24 mouse cellular contexts compared by ENCODE assay signal in genomic region chr7:119252742-119253141, GRCm38 (mm10).
DNase-seq lines count a peak whose midpoint lies in the region; ATAC-seq and TF ChIP-seq lines count a peak whose summit lies in the region.
"Had no signal": no experiment of that assay in that cellular context is flagged by ENCODE, and none has a peak within 500 bp of the region (broad histone marks: within the 10 kb centered on the region; RNA-seq: fewer than 3 reads in every experiment).

No protein-coding gene starts in this region.

- H3K27me3 ChIP-seq in erythroblast, embryonic 14.5 days (ENCODE audit: control insufficient read depth) = peaks cover 23% of the 10 kb centered on the region
- no peaks in the 10 kb centered on the region for H3K27me3 ChIP-seq in MEL (ENCODE audit: control insufficient read depth in 1 of 2, insufficient read depth in 2 of 2, low read length in 2 of 2)
- no peaks in the 10 kb centered on the region for H3K27me3 ChIP-seq in liver, embryonic 11.5 days (replicated peaks; ENCODE audit: control insufficient read depth, insufficient read depth, low read length)
- H3K27me3 ChIP-seq in liver, embryonic 14.5 days (ENCODE audit: control insufficient read depth, insufficient read depth, low read length) = no peaks in the 10 kb centered on the region
- H3K27me3 ChIP-seq: embryonic facial prominence, embryonic 13.5 days; heart, embryonic 13.5 days; hindbrain, embryonic 12.5 days; hindbrain, embryonic 15.5 days had no signal

- WGBS in liver, embryonic 11.5 days = 37% methylated on average over 2 of the region's 2 CpGs
- 22% methylated on average over 2 of the region's 2 CpGs for WGBS in liver, embryonic 14.5 days (ENCODE audit: insufficient replicate concordance)

- no peaks in the 10 kb centered on the region for H3K79me2 ChIP-seq in MEL (ENCODE audit: control insufficient read depth, insufficient read depth, low read length, poor library complexity)

- no peak for TF ChIP-seq POLR2A in MEL (IDR thresholded peaks at IDR 0.05; ENCODE audit: control insufficient read depth in 1 of 2, insufficient read depth in 1 of 2, low read depth in 1 of 2, low read length in 2 of 2, poor library complexity in 1 of 2)

- peaks cover 58% of the 10 kb centered on the region for H3K4me1 ChIP-seq in erythroblast, embryonic 14.5 days (ENCODE audit: control insufficient read depth)
- peaks cover 8 to 24% of the 10 kb centered on the region in 2 experiments for H3K4me1 ChIP-seq in MEL (ENCODE audit: control insufficient read depth in 1 of 2, insufficient read depth in 2 of 2, low read length in 2 of 2)
- peaks cover 7% of the 10 kb centered on the region; the same call in 1 of the 2 replicates for H3K4me1 ChIP-seq in liver, embryonic 11.5 days (replicated peaks; ENCODE audit: control insufficient read depth, insufficient read depth, low read length)
- peaks cover 33 to 36% of the 10 kb centered on the region in 2 experiments for H3K4me1 ChIP-seq in liver, embryonic 14.5 days (replicated peaks; ENCODE audit: control insufficient read depth in 2 of 2, insufficient read depth in 2 of 2, low read length in 1 of 2)
- H3K4me1 ChIP-seq: embryonic facial prominence, embryonic 13.5 days; heart, embryonic 13.5 days; hindbrain, embryonic 12.5 days; hindbrain, embryonic 15.5 days had no signal

- TF ChIP-seq RAD21 in MEL (IDR thresholded peaks at IDR 0.05; ENCODE audit: low read depth, low read length) = no peak

- H3K36me3 ChIP-seq in erythroblast, embryonic 14.5 days (ENCODE audit: control insufficient read depth) = no peaks in the 10 kb centered on the region
- peaks cover 0 to 25% of the 10 kb centered on the region in 2 experiments; a peak in 2 of 4 replicates for H3K36me3 ChIP-seq in MEL (ENCODE audit: control insufficient read depth in 1 of 2, insufficient read depth in 2 of 2, low read length in 2 of 2)
- H3K36me3 ChIP-seq in liver, embryonic 11.5 days (ENCODE audit: control insufficient read depth, insufficient read depth, low read length) = no peaks in the 10 kb centered on the region
- no peaks in the 10 kb centered on the region for H3K36me3 ChIP-seq in liver, embryonic 14.5 days (replicated peaks; ENCODE audit: control insufficient read depth, insufficient read depth, low read depth)
- H3K36me3 ChIP-seq: embryonic facial prominence, embryonic 10.5 days; embryonic facial prominence, embryonic 13.5 days; heart, embryonic 13.5 days; hindbrain, embryonic 12.5 days; hindbrain, embryonic 15.5 days had no signal

- peak overlapping the region; percentile 28 for H3K4me3 ChIP-seq in erythroblast, embryonic 14.5 days (replicated peaks)
- no peak overlapping the region for H3K4me3 ChIP-seq in MEL (ENCODE audit: control insufficient read depth in 1 of 2, insufficient read depth in 1 of 2, low read depth in 2 of 2, low read length in 2 of 2)
- H3K4me3 ChIP-seq in liver, embryonic 11.5 days (ENCODE audit: low read depth, low read length) = no peak overlapping the region
- no peak overlapping the region for H3K4me3 ChIP-seq in liver, embryonic 14.5 days (ENCODE audit: insufficient read depth in 1 of 2, low read depth in 2 of 2, low read length in 2 of 2)
- H3K4me3 ChIP-seq: embryonic facial prominence, embryonic 10.5 days; embryonic facial prominence, embryonic 13.5 days; gastrocnemius, adult 2 months; heart, embryonic 13.5 days; hindbrain, embryonic 12.5 days; hindbrain, embryonic 15.5 days had no signal

- TF ChIP-seq CTCF in MEL (IDR thresholded peaks at IDR 0.05 in 2 of 3, conservative IDR thresholded peaks at IDR 0.05 in 1 of 3; ENCODE audit: control insufficient read depth in 1 of 3, insufficient read depth in 1 of 3, low read depth in 2 of 3, low read length in 3 of 3, poor library complexity in 1 of 3, severe bottlenecking in 1 of 3) = no peak
- TF ChIP-seq CTCF in liver, embryonic 14.5 days (IDR thresholded peaks at IDR 0.05; ENCODE audit: low read depth) = no peak

- peak; percentile 71 to 87 for TF ChIP-seq EP300 in MEL (IDR thresholded peaks at IDR 0.05; ENCODE audit: low read depth in 1 of 2, low read length in 2 of 2)
- TF ChIP-seq EP300 in liver, embryonic 14.5 days (IDR thresholded peaks at IDR 0.05; ENCODE audit: low read depth) = peak; percentile 81

- H3K4me2 ChIP-seq in liver, embryonic 11.5 days = no peak overlapping the region
- peak overlapping the region; percentile 53 for H3K4me2 ChIP-seq in liver, embryonic 14.5 days (ENCODE audit: low read depth)
- H3K4me2 ChIP-seq: embryonic facial prominence, embryonic 13.5 days; heart, embryonic 13.5 days; hindbrain, embryonic 12.5 days; hindbrain, embryonic 15.5 days had no signal

- no peak overlapping the region; the same call in 1 of the 2 replicates for H3K27ac ChIP-seq in MEL (ENCODE audit: control insufficient read depth, low read depth, low read length)
- no peak overlapping the region for H3K27ac ChIP-seq in liver, embryonic 11.5 days (ENCODE audit: low read depth, low read length)
- H3K27ac ChIP-seq in liver, embryonic 14.5 days = no peak overlapping the region
- H3K27ac ChIP-seq: embryonic facial prominence, embryonic 10.5 days; embryonic facial prominence, embryonic 13.5 days; gastrocnemius, adult 2 months; heart, embryonic 13.5 days; hindbrain, embryonic 12.5 days; hindbrain, embryonic 15.5 days had no signal

- peak; percentile 46 for DNase-seq in MEL (ENCODE audit: low read depth, low spot score)
- no peak for DNase-seq in liver, embryonic 11.5 days (ENCODE audit: low spot score)
- DNase-seq in liver, embryonic 14.5 days (ENCODE audit: low read depth in 3 of 3, low spot score in 3 of 3) = peak in 2 of 3 experiments; percentile 31 to 35
- no peak for DNase-seq in right cerebral cortex, postnatal 14 days
- DNase-seq in testis, postnatal 14 days (ENCODE audit: low spot score) = no peak
- no peak for DNase-seq in cerebellum, adult 11-12 months
- DNase-seq: adrenal gland, adult 8-10 months; adrenal gland, postnatal 25 days; cerebellum, adult 2 months; cerebellum, adult 9-11 months; cerebellum, postnatal 36 days; embryo, embryonic 11 days; forebrain, postnatal 0 days; gastrocnemius, adult 2 months; gastrocnemius, postnatal 14 days; heart, adult 11 months had no signal

- no peaks in the 10 kb centered on the region for H3K9me3 ChIP-seq in erythroblast, embryonic 14.5 days (ENCODE audit: control insufficient read depth, low read length)
- no peaks in the 10 kb centered on the region for H3K9me3 ChIP-seq in MEL (replicated peaks; ENCODE audit: insufficient read depth, low read length)
- H3K9me3 ChIP-seq in liver, embryonic 11.5 days (ENCODE audit: control insufficient read depth, low read length) = no peaks in the 10 kb centered on the region
- no peaks in the 10 kb centered on the region for H3K9me3 ChIP-seq in liver, embryonic 14.5 days (ENCODE audit: control insufficient read depth, low read length)
- H3K9me3 ChIP-seq: embryonic facial prominence, embryonic 10.5 days; embryonic facial prominence, embryonic 13.5 days; heart, embryonic 13.5 days; hindbrain, embryonic 12.5 days; hindbrain, embryonic 15.5 days had no signal

- ATAC-seq in erythroblast, adult 5-6 weeks (replicated peaks; ENCODE audit: low FRiP score, poor library complexity, severe bottlenecking) = no peak
- peak; percentile 83 for ATAC-seq in liver, embryonic 11.5 days (replicated peaks; ENCODE audit: low FRiP score)
- peak; percentile 76 for ATAC-seq in liver, embryonic 14.5 days (ENCODE audit: insufficient read depth)
- ATAC-seq: forebrain, embryonic 14.5 days; forebrain, postnatal 0 days had no signal

- H3K9ac ChIP-seq in MEL (ENCODE audit: control insufficient read depth, low read depth, low read length, poor library complexity, severe bottlenecking) = no peak overlapping the region
- H3K9ac ChIP-seq in liver, embryonic 11.5 days (ENCODE audit: low read depth, low read length) = no peak overlapping the region
- H3K9ac ChIP-seq in liver, embryonic 14.5 days (replicated peaks) = no peak overlapping the region
- H3K9ac ChIP-seq: embryonic facial prominence, embryonic 13.5 days; forebrain, postnatal 0 days; heart, embryonic 13.5 days; hindbrain, embryonic 12.5 days; hindbrain, embryonic 15.5 days had no signal

TF ChIP-seq in MEL, 35 proteins besides CTCF, POLR2A, EP300 and RAD21:
- TF ChIP-seq POLR2AphosphoS5 (IDR thresholded peaks at IDR 0.05; ENCODE audit: borderline replicate concordance, low read depth, low read length) (no peak), MAZ (IDR thresholded peaks at IDR 0.05; ENCODE audit: low read depth, low read length) (0 out of 2 replicates have a peak, but pooled peaks have one; percentile 24), TCF12 (IDR thresholded peaks at IDR 0.05; ENCODE audit: low read depth, low read length) (peak; percentile 86), MXI1 (IDR thresholded peaks at IDR 0.05; ENCODE audit: low read depth, low read length) (no peak), TAL1 (IDR thresholded peaks at IDR 0.05; ENCODE audit: low read length) (peak; percentile 24; the same call in 1 of the 2 replicates), GATA1 (IDR thresholded peaks at IDR 0.05; ENCODE audit: low read depth, low read length) (peak; percentile 84), BHLHE40 (IDR thresholded peaks at IDR 0.05; ENCODE audit: borderline replicate concordance, low read depth, low read length) (peak; percentile 69; the same call in 1 of the 2 replicates), ETS1 (IDR thresholded peaks at IDR 0.05; ENCODE audit: low read depth, low read length) (peak; percentile 66)
TF ChIP-seq in MEL: peak in this region for 6.

Comparison
In these comparisons a context has a peak if more than half of its experiments do, and no peak if none do; other contexts are left out.
1. DNase-seq: peak in MEL (single experiment) and liver, embryonic 14.5 days (2 of 3); none in liver, embryonic 11.5 days (single experiment), right cerebral cortex, postnatal 14 days (single experiment), testis, postnatal 14 days (single experiment) and cerebellum, adult 11-12 months (single experiment).